Mouse (Mus musculus) intestine, postnatal 0 days (tissue): ENCODE results near the gene Magi1. TPM values are rescaled to one million over a fixed set of nuclear protein-coding genes. Genes with fewer than 3 reads are reported as not detected.

Experiments used
- ATAC-seq: fragments of 200-750 bp; cut with Nextera tagmentation; 2 replicates; pipeline ENCODE4 v1.8.0; 2017; ENCODE audit warnings: mild to moderate bottlenecking, moderate TSS enrichment, moderate library complexity
- H3K27ac ChIP-seq: fragments of 300-500 bp; sonication (generic); 2 replicates; pipeline ENCODE4 v1.5.1; 2014; ENCODE audit warnings: mild to moderate bottlenecking, low read depth, low read length, moderate library complexity
- H3K27me3 ChIP-seq: fragments of 300-500 bp; sonication (generic); replicated peaks from 2 replicates; pipeline ENCODE4 v1.6.1; 2014; ENCODE audit warnings: low read length, mixed read lengths; ENCODE audit not compliant: control insufficient read depth, insufficient read depth
- H3K36me3 ChIP-seq: fragments of 300-500 bp; sonication (generic); 2 replicates; pipeline ENCODE4 v1.6.1; 2014; ENCODE audit warnings: mild to moderate bottlenecking, moderate library complexity; ENCODE audit not compliant: control insufficient read depth, insufficient read depth
- H3K4me1 ChIP-seq: fragments of 300-500 bp; sonication (generic); replicated peaks from 2 replicates; pipeline ENCODE4 v1.6.1; 2014; ENCODE audit warnings: antibody characterized with exemption, low read length, mixed read lengths; ENCODE audit not compliant: control insufficient read depth, insufficient read depth
- H3K4me2 ChIP-seq: fragments of 300-500 bp; sonication (generic); replicated peaks from 2 replicates; pipeline ENCODE4 v1.6.1; 2014; ENCODE audit warnings: low read depth, mild to moderate bottlenecking, moderate library complexity
- H3K4me3 ChIP-seq: fragments of 300-500 bp; sonication (generic); 2 replicates; pipeline ENCODE4 v1.5.1; 2014; ENCODE audit warnings: low read depth, low read length
- H3K9ac ChIP-seq: fragments of 300-500 bp; sonication (generic); 2 replicates; pipeline ENCODE4 v1.6.1; 2014; ENCODE audit warnings: mild to moderate bottlenecking, low read depth, low read length
- H3K9me3 ChIP-seq: fragments of 300-500 bp; sonication (generic); 2 replicates; pipeline ENCODE4 v1.6.1; 2016; ENCODE audit warnings: mixed run types; ENCODE audit not compliant: control insufficient read depth
- CTCF ChIP-seq: sonication (generic); IDR thresholded peaks from 2 replicates; pipeline ENCODE4 v1.5.1; 2016; ENCODE audit warnings: low read depth, mild to moderate bottlenecking, control low read depth, antibody characterized with exemption, moderate library complexity
- WGBS: fragments of 180-500 bp; shearing (Covaris S2); extraction: QIAGEN DNeasy Blood & Tissue Kit; methylation state at CpG from one replicate; pipeline ENCODE4 v1.1.7; 2014; 5-methylcytosine and 5-hydroxymethylcytosine counted together
- polyA plus RNA-seq: library from polyadenylated mRNA; unstranded; fragments of >200 nt; fragmentation: Nextera tagmentation; extraction: Ambion mirVana; gene quantifications from 2 replicates; pipeline ENCODE4 v1.2.1, GENCODE M21; 2015

The Magi1 gene
- polyA plus RNA-seq, 1 experiment from 2014 or later: 4.2 TPM

GRCm38 (mm10) chr6:93935793-93936192 lies 347.9 kb downstream of the Magi1 start:
- WGBS: 44% methylated on average over 4 of the region's 4 CpGs
- no peak overlapping the region for H3K4me3 ChIP-seq
- H3K4me1 ChIP-seq: no peaks in the 10 kb centered on the region; the same call in 1 of the 2 replicates
- no peaks in the 10 kb centered on the region for H3K36me3 ChIP-seq
- no peak overlapping the region for H3K9ac ChIP-seq
- peak overlapping the region; percentile 70 for H3K27ac ChIP-seq
- ATAC-seq: peak; percentile 41; the same call in 1 of the 2 replicates
- TF ChIP-seq CTCF: no peak
- no peaks in the 10 kb centered on the region for H3K27me3 ChIP-seq
- H3K4me2 ChIP-seq: no peak overlapping the region
- H3K9me3 ChIP-seq: no peaks in the 10 kb centered on the region

- peak overlapping the region; percentile 74 for H3K27ac ChIP-seq
- H3K4me2 ChIP-seq: no peak overlapping the region
- TF ChIP-seq CTCF: no peak
- no peaks in the 10 kb centered on the region; the same call in 1 of the 2 replicates for H3K4me1 ChIP-seq
- 45% methylated on average over 2 of the region's 2 CpGs for WGBS
- no peaks in the 10 kb centered on the region for H3K9me3 ChIP-seq
- H3K9ac ChIP-seq: no peak overlapping the region
- peak; percentile 93 for ATAC-seq
- no peaks in the 10 kb centered on the region for H3K27me3 ChIP-seq
- no peaks in the 10 kb centered on the region for H3K36me3 ChIP-seq
- no peak overlapping the region for H3K4me3 ChIP-seq
These were observed 349.0 kb downstream of the Magi1 start for GRCm38 (mm10) chr6:93934700-93935099.

GRCm38 (mm10) chr6:93924568-93924967 lies 359.1 kb downstream of the Magi1 start:
- no peaks in the 10 kb centered on the region for H3K36me3 ChIP-seq
- H3K27me3 ChIP-seq: no peaks in the 10 kb centered on the region
- no peak overlapping the region for H3K27ac ChIP-seq
- H3K4me1 ChIP-seq: no peaks in the 10 kb centered on the region
- no peak overlapping the region for H3K4me3 ChIP-seq
- 81% methylated on average over 2 of the region's 2 CpGs for WGBS
- ATAC-seq: no peak
- H3K4me2 ChIP-seq: no peak overlapping the region
- no peaks in the 10 kb centered on the region for H3K9me3 ChIP-seq
- H3K9ac ChIP-seq: no peak overlapping the region
- TF ChIP-seq CTCF: no peak

- H3K9ac ChIP-seq: no peak overlapping the region
- no peaks in the 10 kb centered on the region for H3K9me3 ChIP-seq
- TF ChIP-seq CTCF: no peak
- no peak overlapping the region for H3K27ac ChIP-seq
- no peaks in the 10 kb centered on the region for H3K27me3 ChIP-seq
- no peaks in the 10 kb centered on the region for H3K4me1 ChIP-seq
- 84% methylated on average over 3 of the region's 3 CpGs for WGBS
- no peak overlapping the region for H3K4me2 ChIP-seq
- H3K36me3 ChIP-seq: no peaks in the 10 kb centered on the region
- ATAC-seq: no peak
- H3K4me3 ChIP-seq: no peak overlapping the region
These were observed 359.7 kb downstream of the Magi1 start for GRCm38 (mm10) chr6:93923972-93924371.

GRCm38 (mm10) chr6:93923351-93923750 lies 360.4 kb downstream of the Magi1 start:
- no peak for ATAC-seq
- no peaks in the 10 kb centered on the region for H3K36me3 ChIP-seq
- no peak for TF ChIP-seq CTCF
- WGBS: 75% methylated on average over 5 of the region's 5 CpGs
- H3K9me3 ChIP-seq: no peaks in the 10 kb centered on the region
- no peak overlapping the region for H3K9ac ChIP-seq
- no peak overlapping the region for H3K27ac ChIP-seq
- no peak overlapping the region for H3K4me3 ChIP-seq
- H3K27me3 ChIP-seq: no peaks in the 10 kb centered on the region
- no peak overlapping the region for H3K4me2 ChIP-seq
- no peaks in the 10 kb centered on the region for H3K4me1 ChIP-seq

GRCm38 (mm10) chr6:93922931-93923330 lies 360.8 kb downstream of the Magi1 start:
- no peak for TF ChIP-seq CTCF
- no peaks in the 10 kb centered on the region for H3K27me3 ChIP-seq
- H3K9ac ChIP-seq: no peak overlapping the region
- 63% methylated on average over 7 of the region's 7 CpGs for WGBS
- H3K4me3 ChIP-seq: no peak overlapping the region
- H3K27ac ChIP-seq: no peak overlapping the region
- H3K4me2 ChIP-seq: no peak overlapping the region
- H3K36me3 ChIP-seq: no peaks in the 10 kb centered on the region
- H3K9me3 ChIP-seq: no peaks in the 10 kb centered on the region
- no peak for ATAC-seq
- no peaks in the 10 kb centered on the region for H3K4me1 ChIP-seq
